Mouse (Mus musculus): ENCODE data around the gene Hcar1.

DNA sequence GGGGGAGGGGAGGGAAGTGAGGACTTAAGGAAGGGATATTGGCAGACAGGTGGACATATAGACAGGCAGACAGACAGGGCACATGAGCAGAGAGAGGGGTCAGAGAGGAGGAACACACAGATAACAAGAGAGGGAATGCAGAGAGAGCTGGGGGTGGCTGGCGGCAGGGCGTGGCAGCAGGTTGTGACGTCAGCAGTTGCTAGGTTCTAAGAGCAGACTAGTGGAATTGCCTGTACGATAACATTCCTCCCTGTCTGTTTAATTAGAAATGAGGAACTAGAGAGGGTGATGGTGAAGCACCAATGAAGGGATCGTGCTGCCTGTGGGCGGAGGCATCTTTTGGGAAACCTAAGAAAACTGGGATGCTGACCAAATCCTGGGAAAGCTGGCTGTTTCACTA is 11.8 kb upstream of the Hcar1 start:
- no peak for TF ChIP-seq GATA1 (IDR thresholded peaks at IDR 0.05; ENCODE audit: borderline replicate concordance, low read length)
- TF ChIP-seq FLI1 (IDR thresholded peaks at IDR 0.05; ENCODE audit: low read length) = no peak

Data from megakaryocyte, embryonic 14.5 days (primary cell).